Mouse (Mus musculus): ENCODE measurements around the gene Ccl20. TPM values are rescaled to one million over a fixed set of nuclear protein-coding genes. Genes with fewer than 3 reads are reported as not detected.

The Ccl20 gene
- total RNA-seq, 2 experiments from 2014 or later: not detected

DNA sequence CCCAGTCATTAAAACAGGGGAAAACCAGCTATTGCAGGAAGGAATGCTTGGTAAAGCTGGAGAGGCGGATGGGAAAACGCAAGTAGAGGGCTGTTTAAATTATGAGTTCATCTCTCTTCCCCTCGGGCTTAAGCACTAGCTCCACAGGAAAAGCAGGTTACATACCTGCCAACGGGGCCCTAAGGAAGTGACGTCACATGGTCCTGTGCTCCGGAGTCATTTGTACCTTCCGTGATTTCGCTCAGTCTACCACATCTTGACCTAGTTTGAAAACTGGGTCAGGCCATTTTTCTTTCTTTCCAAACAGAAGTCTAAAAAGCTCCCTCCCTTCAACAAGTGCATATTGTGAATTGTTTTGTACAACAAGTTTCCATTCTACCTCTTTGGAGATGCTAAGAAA lies 21.3 kb downstream of the Ccl20 start:
- no peak for ATAC-seq (ENCODE audit: poor library complexity, severe bottlenecking)

DNA sequence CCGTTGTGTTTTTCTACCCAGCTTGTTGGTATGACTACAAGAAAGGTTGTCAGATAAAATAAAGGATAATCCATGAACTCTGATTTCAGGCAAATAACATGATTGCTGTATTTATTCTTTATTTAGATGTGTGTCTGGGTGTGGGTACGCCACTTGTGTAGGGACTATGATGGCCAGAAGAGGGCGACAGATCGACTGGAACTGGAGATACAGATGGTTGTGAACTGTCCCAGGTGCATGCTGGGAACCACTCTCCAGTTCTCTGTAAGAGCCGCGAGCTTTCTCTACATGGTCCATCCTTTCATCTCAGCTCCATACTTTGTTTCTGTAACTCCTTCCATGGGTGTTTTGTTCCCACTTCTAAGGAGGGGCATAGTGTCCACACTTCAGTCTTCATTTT lies 22.2 kb downstream of the Ccl20 start:
- ATAC-seq (ENCODE audit: poor library complexity, severe bottlenecking): no peak

DNA sequence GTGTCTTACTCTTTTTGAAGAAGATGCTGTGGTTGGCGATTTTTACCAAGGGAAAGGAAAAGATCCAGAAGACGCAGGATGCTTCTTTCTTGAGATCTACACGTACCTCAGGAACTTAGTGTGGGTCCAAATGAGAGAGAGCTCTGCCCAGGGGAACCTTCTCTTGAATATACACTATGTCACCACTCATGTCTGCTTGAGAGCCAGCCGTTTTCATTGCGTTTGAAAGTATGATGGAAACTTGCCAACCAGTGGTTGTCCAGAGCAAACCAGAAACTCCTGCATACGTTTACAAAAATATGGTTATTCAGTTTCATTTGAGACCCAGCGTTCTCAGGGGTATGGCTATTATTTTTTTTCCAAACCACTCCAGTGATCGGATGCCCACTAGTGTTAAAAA lies 24.9 kb downstream of the Ccl20 start:
- no peak for ATAC-seq (ENCODE audit: poor library complexity, severe bottlenecking)

DNA sequence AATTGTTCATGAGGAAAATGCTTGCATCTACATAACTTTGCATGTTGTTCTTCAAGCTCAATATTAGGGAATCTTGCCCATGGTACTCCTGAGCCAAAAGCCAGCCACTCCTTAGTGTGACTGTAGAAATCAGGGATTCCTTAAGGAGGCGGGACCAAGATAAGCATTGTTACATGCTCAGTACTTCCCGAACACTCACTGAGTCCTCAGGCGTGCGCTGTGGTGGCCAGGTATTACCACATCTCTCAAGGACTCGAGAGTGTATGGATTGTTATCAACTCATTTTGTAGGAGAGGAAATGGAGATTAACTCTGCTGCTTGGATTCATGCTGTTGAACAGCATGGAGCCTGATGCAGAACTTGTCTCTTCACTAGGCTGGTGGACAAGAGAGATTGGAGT lies 25.5 kb downstream of the Ccl20 start:
- no peak for ATAC-seq (ENCODE audit: poor library complexity, severe bottlenecking)

DNA sequence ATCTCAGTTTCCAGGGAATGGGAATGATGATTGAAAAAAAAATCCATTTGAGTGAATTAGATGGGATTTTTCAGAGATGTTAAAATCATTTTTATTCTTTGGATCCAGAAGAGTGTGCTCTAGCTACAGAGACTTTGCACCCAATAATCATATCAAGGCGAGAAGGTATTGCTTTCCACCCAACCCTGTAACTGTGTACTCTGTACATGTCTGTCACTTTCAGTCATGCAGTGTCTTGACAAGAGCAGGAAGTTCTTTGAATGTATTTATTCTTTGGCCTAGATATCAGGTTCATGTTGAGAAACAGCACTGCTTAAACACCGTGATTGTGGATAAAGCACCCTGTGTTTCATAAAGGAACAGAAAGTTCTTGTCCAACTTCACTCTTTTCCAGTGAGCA lies 30.0 kb downstream of the Ccl20 start:
- ATAC-seq (ENCODE audit: poor library complexity, severe bottlenecking): no peak

DNA sequence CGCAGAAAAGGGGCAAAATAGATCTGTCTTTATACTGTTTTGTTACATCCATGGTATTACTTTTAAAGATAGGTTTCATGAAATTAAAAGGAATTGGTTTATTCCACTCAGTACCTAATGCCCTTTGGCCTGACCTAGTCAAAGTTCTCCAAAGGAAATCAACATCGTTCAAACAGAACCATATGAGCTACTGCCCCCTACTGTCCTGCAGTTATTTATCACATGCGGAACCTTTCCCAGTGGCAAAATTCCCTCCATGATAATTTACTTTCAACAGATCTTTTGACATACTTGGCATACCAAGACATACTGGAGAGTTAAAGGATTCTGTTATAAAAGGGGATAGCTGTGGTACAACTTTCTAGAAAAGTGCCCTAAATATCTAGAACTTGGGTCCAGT lies 33.7 kb downstream of the Ccl20 start:
- no peak for ATAC-seq (ENCODE audit: poor library complexity, severe bottlenecking)

DNA sequence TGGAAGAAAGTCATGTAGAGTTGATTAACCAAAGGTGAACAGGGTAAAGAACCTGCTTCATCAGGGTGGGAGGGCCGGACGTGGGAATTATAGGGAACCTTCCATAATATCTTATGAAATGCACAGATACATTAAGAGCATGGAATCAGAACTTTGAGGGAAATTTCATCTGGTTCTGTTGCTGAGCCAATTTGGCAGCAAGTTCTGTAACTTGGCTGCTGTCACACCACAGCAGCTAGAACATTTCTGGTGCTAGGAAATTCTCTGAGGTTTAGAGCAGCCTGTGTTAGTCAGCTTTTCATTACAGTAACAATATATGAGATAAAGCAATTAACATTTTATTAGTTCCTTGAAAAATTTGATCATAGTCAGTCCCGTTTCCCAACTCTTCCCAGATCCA lies 36.4 kb downstream of the Ccl20 start:
- ATAC-seq (ENCODE audit: poor library complexity, severe bottlenecking): no peak

DNA sequence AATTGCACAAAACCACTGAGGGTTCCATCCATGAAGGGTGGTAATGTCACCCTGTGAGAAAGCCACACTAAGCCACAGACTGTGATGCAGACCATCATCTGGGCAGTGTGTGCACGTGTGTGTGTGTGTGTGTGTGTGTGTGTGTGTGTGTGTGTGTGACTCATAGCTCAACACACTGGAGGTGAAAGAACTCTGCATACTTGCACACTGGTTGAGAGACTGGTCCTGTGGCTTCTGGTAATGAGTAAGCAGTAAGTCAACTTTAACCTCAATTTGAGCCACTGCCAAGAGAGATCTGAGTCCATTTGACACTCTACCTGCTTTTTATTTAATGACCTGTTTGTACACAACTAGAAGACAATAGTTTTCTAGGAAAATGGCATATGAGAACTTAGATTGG lies 40.3 kb downstream of the Ccl20 start:
- no peak for ATAC-seq (ENCODE audit: poor library complexity, severe bottlenecking)

DNA sequence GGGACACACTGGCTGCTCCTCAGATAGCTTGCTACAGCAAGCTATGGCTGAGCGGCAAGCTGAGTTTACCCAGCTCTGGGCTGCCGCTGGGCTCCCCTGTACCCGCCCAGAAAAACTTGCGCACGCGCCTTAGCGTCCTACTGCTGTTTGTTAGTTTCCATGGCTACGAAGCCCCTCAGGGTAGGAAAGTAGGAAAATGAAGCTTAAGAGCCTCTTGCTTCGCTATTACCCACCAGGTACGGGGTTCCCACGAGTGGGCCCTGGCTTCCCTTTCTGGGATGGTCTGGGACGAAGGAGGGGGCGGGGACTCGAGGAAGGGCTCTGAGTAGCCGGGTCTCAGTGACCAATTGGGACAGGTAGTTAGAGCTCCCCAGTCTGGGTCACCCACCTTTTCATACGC lies 43.0 kb downstream of the Ccl20 start, which contains the start of gene Daw1:
Gene Daw1, plus strand, starts transcription at position 150 of the 400 bp plus-strand sequence.
- no peak for ATAC-seq (ENCODE audit: poor library complexity, severe bottlenecking)

DNA sequence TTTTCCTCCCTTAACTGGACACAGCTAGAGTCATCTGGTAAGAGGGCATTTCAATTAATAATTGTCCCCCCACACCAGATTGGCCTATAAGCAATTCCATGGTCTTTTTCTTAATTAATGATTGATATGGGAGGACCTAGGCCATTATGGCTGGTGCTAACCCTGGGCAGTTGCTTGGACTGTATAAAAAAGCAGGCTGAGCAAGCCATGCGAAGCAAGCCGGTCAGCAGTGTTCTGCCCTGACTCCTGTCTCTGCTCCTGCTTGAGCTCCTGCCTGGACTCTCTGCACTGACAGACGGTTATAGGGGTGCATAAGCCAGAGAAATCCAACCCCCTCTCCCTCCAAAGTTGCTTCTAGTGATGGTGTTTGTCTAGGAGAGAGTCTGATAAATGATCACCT lies 45.1 kb downstream of the Ccl20 start:
- ATAC-seq (ENCODE audit: poor library complexity, severe bottlenecking): no peak

DNA sequence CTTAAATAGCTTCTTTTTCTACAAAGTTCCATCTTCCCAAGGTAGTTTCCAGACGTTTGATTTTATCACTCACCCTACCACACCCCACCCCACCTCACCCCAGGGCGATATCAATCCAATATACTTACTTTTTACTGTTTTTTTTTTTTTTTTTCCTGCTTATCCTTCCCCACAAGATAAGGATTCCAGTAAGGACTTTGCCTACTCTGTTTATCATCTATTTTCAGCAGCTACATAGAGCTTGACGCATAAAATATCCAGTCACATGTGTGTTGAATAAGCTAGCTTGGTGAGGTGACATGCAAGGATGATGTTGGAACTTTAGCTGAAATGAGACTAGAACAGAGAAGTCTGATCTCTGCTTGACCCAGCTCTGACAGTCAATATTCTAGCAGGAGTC lies 47.5 kb downstream of the Ccl20 start:
- no peak for ATAC-seq (ENCODE audit: poor library complexity, severe bottlenecking)

Other genes with a start within 250 kb of the Ccl20 start
- gene A030005L19Rik, start 203.4 kb upstream of the Ccl20 start, total RNA-seq (2015): 0.31 and 0.34 TPM in 2 replicates
- gene A030005L19Rik, start 203.4 kb upstream of the Ccl20 start, total RNA-seq (2017): not detected in 2 replicates
- not detected in 2 replicates for gene A030014E15Rik, start 191.8 kb upstream of the Ccl20 start, total RNA-seq (2015)
- not detected in 2 replicates for gene A030014E15Rik, start 191.8 kb upstream of the Ccl20 start, total RNA-seq (2017)
- gene Gm6217, start 185.4 kb upstream of the Ccl20 start, total RNA-seq (2015): not detected in 2 replicates
- not detected in 2 replicates for gene Gm6217, start 185.4 kb upstream of the Ccl20 start, total RNA-seq (2017)
- not detected in 2 replicates for gene A030003K21Rik, start 173.4 kb upstream of the Ccl20 start, total RNA-seq (2015)
- not detected in 2 replicates for gene A030003K21Rik, start 173.4 kb upstream of the Ccl20 start, total RNA-seq (2017)
- gene Gm7544, start 160.8 kb upstream of the Ccl20 start, total RNA-seq (2015): not detected in 2 replicates
- not detected in 2 replicates for gene Gm7544, start 160.8 kb upstream of the Ccl20 start, total RNA-seq (2017)
- gene Gm47955, start 156.5 kb upstream of the Ccl20 start, total RNA-seq (2015): not detected in 2 replicates
- not detected in 2 replicates for gene Gm47955, start 156.5 kb upstream of the Ccl20 start, total RNA-seq (2017)
- not detected in 2 replicates for gene Gm47959, start 116.2 kb upstream of the Ccl20 start, total RNA-seq (2015)
- not detected in 2 replicates for gene Gm47959, start 116.2 kb upstream of the Ccl20 start, total RNA-seq (2017)
- not detected in 2 replicates for gene Slc19a3, start 78.3 kb upstream of the Ccl20 start, total RNA-seq (2015)
- not detected in 2 replicates for gene Slc19a3, start 78.3 kb upstream of the Ccl20 start, total RNA-seq (2017)
- not detected in 2 replicates for gene Krtap28-10, start 74.3 kb upstream of the Ccl20 start, total RNA-seq (2015)
- gene Krtap28-10, start 74.3 kb upstream of the Ccl20 start, total RNA-seq (2017): not detected in 2 replicates
- not detected in 2 replicates for gene Gm47969, start 71.8 kb upstream of the Ccl20 start, total RNA-seq (2015)
- not detected in 2 replicates for gene Gm47969, start 71.8 kb upstream of the Ccl20 start, total RNA-seq (2017)
- gene A030005K14Rik, start 57.4 kb upstream of the Ccl20 start, total RNA-seq (2015): not detected in 2 replicates
- gene A030005K14Rik, start 57.4 kb upstream of the Ccl20 start, total RNA-seq (2017): not detected in 2 replicates
- not detected in 2 replicates for gene Krtap28-13, start 55.8 kb upstream of the Ccl20 start, total RNA-seq (2015)
- not detected in 2 replicates for gene Krtap28-13, start 55.8 kb upstream of the Ccl20 start, total RNA-seq (2017)
- gene Daw1, start 43.0 kb downstream of the Ccl20 start, total RNA-seq (2015): not detected in 2 replicates
- gene Daw1, start 43.0 kb downstream of the Ccl20 start, total RNA-seq (2017): not detected in 2 replicates